Mouse (Mus musculus) T-helper 2 cell (primary cell): ENCODE data around the gene Mvb12b.

Experiments
- in situ Hi-C: fragments of 300-600 bp; cut with MboI, MseI; formaldehyde crosslinking; loops from one replicate; pipeline ENCODE4 v1.15.1; 2025; ENCODE audit warnings: high pct_unique_total_duplicates

Mvb12b gene

GRCm38 (mm10) chr2:33785596-33785995 lies 102.2 kb downstream of the Mvb12b start:
- in situ Hi-C loops, result no loop called here

- in situ Hi-C loops, result no loop called here
Measured at GRCm38 (mm10) chr2:33784721-33785120, 103.0 kb downstream of the Mvb12b start.

- in situ Hi-C loops, result no loop called here
Measured at GRCm38 (mm10) chr2:33783419-33783818, 104.3 kb downstream of the Mvb12b start.

- in situ Hi-C loops, result no loop called here
Measured at GRCm38 (mm10) chr2:33781655-33782400, 105.9 kb downstream of the Mvb12b start.

- in situ Hi-C loops, result no loop called here
Measured at GRCm38 (mm10) chr2:33778466-33778865, 109.3 kb downstream of the Mvb12b start.

GRCm38 (mm10) chr2:33777051-33777450 lies 110.7 kb downstream of the Mvb12b start:
- in situ Hi-C loops, result no loop called here

GRCm38 (mm10) chr2:33774884-33775283 lies 112.9 kb downstream of the Mvb12b start:
- in situ Hi-C loops, result no loop called here

DNA sequence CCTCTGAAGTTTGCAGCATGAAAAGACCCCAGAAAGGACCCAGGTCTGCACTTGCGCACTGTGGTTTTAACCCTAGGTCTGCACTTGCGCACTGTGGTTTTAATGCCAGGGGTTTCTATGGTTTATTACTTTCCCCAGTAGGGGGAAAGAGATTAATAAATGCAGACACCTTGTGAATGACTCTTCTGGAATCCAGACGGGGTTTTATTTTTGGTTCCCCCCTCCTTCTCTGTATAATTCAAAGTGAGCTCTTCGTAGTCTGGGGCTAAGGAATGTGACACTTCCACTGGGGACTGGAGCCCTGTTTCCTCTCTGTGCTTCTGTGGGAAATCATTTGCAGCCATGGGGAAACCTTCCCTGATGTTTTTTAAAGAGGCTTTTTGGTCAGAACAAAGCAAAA lies 113.6 kb downstream of the Mvb12b start:
- in situ Hi-C loops, result no loop called here

DNA sequence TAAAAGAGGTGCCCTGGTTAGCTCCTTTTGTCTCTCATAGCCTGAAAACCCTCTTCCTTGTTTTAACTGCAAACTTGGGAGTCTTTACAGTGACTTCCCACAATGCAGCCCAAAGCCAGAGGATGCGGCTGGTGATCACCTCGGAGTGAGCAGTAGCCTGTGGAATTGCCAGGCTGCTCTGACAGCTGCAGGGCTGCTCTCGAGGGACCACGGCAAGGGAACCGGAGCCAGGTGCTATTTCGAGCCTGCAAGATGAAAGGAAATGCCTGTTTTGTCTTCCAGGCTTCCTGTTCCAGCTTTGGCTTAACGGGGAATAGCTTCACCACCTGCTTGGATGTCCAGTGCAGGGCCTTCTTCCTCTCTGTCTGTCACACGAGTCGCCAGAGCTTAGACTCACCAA lies 115.3 kb downstream of the Mvb12b start:
- in situ Hi-C loops, result no loop called here

DNA sequence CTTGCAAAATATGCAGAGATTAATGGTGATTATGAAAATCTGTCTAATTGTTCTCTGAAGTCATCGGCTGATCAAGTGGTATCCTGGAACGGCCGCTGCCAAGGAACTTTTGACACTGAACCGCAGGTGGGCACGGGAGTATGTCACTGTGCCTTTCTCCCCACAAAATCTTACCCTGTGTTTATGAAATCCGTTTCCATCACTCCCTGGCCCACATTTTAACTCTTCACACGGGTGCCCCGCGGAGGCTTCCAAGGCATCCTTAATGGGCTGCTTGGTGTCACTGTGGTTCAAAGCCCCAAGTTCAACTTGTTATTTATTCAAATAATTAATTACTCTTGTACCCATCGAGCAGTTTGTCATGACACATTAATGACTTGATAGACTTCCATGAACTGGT lies 116.4 kb downstream of the Mvb12b start:
- in situ Hi-C loops, result no loop called here

DNA sequence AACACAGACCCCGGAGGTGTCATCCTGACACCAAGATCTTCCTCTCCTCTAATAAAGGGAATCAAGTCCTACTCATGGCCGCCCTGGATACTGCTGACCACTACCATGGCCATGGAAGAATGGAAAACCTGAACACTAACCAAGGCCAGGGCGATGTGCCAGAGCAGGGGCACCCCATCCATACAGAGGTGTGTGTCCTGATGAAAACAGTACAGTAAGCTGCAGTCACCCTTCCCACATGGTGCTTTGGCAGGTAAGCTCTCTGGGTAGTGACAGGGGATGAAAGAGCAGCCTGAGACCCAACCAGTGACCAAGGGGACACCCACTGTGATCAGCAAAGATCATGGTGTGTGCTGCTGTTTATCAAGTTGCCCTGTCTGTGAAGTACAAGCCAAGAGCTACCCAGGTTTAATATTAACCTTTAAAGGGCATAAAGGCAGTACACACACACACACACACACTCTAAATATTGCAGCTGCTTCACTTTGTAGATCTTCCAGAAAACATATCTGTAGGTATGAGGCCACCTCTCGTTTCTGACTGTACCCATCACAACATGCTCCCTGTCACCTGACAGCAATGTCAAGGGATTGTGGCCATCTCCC lies 117.1 kb downstream of the Mvb12b start:
- in situ Hi-C loops, result no loop called here

GRCm38 (mm10) chr2:33764476-33764875 lies 123.3 kb downstream of the Mvb12b start:
- in situ Hi-C loops, result no loop called here

DNA sequence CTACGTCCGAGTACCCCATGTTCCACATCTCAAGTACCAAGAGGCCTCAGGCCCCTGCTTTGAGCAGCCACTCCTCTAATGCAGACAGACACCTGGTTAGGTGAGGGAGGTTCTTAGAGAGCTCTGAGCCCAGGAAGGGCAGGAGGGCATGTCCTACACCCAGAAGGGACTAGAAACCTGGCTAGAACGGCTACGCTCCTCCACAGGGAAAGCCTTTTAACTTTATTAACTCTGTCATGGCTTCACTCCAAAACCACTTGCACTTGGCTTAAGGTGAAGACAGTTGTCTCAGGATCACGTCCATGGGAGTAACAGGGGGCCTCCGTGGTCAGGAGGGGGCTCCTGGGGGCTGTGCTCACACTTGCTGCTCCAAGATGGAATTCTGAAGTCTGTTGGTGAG lies 125.5 kb downstream of the Mvb12b start:
- in situ Hi-C loops, result no loop called here

GRCm38 (mm10) chr2:33760571-33760991 lies 127.2 kb downstream of the Mvb12b start:
- in situ Hi-C loops, result no loop called here

DNA sequence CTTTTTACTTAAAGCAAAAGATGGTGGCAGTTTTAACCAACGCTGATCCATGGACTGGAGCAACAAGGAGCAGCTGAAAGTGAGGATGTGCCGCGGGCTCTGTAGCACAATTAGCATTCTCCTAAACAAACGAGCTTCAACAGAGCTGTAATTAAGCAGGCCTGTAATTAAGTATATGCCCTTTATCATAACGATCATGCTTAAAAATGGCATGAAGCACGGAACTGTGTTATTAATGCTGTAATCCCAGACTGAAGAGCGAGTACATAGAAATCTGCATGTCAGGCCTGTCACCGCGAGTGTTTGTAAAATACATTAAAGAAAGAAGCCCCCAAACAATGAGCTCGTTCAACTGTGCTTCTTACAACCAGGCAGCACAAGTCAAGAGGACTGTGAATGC lies 128.3 kb downstream of the Mvb12b start:
- in situ Hi-C loops, result no loop called here

GRCm38 (mm10) chr2:33755633-33756020 lies 132.1 kb downstream of the Mvb12b start:
- in situ Hi-C loops, result no loop called here

GRCm38 (mm10) chr2:33754980-33755632 lies 132.6 kb downstream of the Mvb12b start:
- in situ Hi-C loops, result no loop called here

GRCm38 (mm10) chr2:33754317-33754633 lies 133.5 kb downstream of the Mvb12b start:
- in situ Hi-C loops, result no loop called here

DNA sequence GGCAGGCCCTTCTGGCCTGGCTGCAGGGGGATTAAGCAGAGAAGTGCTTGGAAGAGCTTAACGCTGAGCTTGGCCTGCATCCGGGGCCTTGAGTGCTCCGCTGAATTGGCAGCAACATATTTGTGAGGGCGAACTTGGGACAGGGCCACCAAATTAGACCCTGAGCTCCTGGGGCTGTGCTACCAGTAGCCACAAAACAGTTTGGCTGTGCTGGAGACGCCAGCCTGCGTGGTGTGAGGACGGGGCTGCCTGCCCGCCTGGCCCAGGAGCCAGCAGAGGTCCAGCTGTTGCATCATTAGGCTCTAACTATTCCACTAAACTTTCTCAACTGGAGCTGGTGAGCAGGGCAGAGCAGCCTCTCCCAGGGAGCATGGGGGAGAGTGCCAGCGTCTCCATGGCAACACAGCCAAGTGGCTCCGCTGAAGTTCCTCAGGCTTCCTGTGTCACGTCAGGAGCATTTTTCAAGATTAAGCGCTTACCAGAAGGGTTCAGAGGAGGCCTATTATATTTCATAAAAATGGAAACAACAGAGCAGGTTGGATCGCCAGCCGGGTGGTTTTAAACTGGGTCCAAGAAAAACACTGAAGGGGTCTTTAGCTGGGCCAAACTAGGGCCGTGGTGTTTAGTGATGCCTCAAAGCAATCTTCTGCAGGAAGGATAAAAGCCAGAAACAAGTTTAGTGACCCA lies 134.0 kb downstream of the Mvb12b start:
- in situ Hi-C loops, result no loop called here

DNA sequence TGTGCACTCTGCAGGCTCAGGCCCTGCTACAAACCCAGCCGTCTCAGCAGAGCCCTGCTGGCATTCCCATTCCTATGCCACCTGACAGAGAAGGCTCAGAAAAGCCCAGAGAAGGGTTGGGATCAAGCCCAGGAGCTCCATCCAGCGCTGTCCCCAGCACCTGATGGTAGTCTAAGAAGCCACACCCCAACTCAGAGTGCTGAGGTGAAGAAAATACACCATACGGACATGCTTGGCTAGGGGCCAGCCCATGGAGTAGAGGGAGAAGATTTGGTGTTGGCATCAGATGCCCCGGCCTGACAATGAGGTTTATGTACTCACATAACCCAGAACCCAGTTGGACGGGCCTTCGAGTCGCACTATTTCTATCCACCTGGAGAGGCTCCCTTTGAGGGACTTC lies 137.1 kb downstream of the Mvb12b start:
- in situ Hi-C loops, result no loop called here

DNA sequence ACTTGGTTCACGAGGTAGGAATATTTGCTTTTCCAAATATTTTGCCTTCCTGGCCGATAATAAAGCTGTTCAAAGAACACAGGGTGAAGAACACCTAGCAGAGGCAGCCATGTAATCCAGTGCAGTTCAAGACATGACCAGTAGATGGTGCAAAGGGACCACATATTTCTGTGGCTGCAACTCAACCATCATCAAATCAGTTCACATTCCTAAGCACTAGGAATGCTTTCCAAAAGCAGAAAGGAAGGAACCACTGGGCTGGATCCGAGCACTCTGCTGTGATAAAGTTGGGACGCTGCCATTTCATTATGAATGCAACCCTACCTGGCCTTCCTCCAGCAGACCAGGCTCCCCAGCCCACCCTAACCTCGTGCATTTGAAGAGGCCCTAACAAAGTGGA lies 141.3 kb downstream of the Mvb12b start:
- in situ Hi-C loops, result loop anchor here (10.0 kb wide), 1 partner anchor 208 kb away; no protein-coding TSS in a partner anchor

DNA sequence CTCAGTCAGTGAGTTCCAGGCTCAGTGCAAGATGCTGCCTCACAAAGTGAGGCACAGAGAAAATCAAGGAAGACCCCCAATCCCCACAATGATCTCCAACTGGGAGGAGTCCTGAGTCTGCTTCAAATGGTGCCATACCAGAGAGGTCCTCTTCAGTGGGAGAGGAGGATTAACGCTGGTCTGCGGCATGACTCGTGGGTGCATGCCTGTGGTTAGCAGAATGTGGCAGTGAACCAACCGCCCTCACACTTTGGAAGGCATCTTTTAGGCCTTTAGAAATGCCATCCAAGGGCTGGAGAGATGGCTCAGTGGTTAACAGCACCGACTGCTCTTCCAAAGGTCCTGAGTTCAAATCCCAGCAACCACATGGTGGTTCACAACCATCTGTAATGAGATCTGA lies 142.0 kb downstream of the Mvb12b start:
- in situ Hi-C loops, result loop anchor here (10.0 kb wide), 1 partner anchor 209 kb away; no protein-coding TSS in a partner anchor
